Mouse (Mus musculus) liver, embryonic 14.5 days (tissue): Measurements from ENCODE around the gene Cltc. TPM values are rescaled to one million over a fixed set of nuclear protein-coding genes. Genes with fewer than 3 reads are reported as not detected.
"Not testable (repeated sequence)": the region's sequence is repeated elsewhere in the genome, so short reads cannot be mapped to it uniquely, and the experiment has no call there.

Experiments used
- ATAC-seq: fragments of 200-750 bp; cut with Nextera tagmentation; 2 replicates; pipeline ENCODE4 v1.8.0; 2017; ENCODE audit warnings: moderate number of reproducible peaks, mild to moderate bottlenecking, moderate library complexity; ENCODE audit not compliant: insufficient read depth
- DNase-seq, 3 experiments: peaks; one replicate each; pipeline ENCODE4 v3.0.0-alpha.2; 2012 to 2013; ENCODE audit warnings: low read depth in 3 of 3, low spot score in 3 of 3
- H3K27ac ChIP-seq: fragments of 300-500 bp; sonication (generic); 2 replicates; pipeline ENCODE4 v1.5.1; 2014; ENCODE audit warnings: moderate library complexity, mild to moderate bottlenecking, control low read depth, inconsistent platforms
- H3K27me3 ChIP-seq: fragments of 300-500 bp; sonication (generic); 2 replicates; pipeline ENCODE4 v1.6.1; 2014; ENCODE audit warnings: mild to moderate bottlenecking, low read length, moderate library complexity; ENCODE audit not compliant: control insufficient read depth, insufficient read depth
- H3K36me3 ChIP-seq: fragments of 300-500 bp; sonication (generic); replicated peaks from 2 replicates; pipeline ENCODE4 v1.6.1; 2014; ENCODE audit warnings: low read depth; ENCODE audit not compliant: control insufficient read depth, insufficient read depth
- H3K4me1 ChIP-seq, 2 experiments: fragments of 200-500 bp in 1 of 2; fragments of 300-500 bp in 1 of 2; sonication (generic) in 1 of 2; replicated peaks; 2 replicates each; pipeline ENCODE4 v1.6.1; 2012 to 2014; ENCODE audit warnings: antibody characterized with exemption in 1 of 2, inconsistent platforms in 1 of 2, low read length in 1 of 2; ENCODE audit not compliant: control insufficient read depth in 2 of 2, insufficient read depth in 2 of 2
- H3K4me2 ChIP-seq: fragments of 300-500 bp; sonication (generic); 2 replicates; pipeline ENCODE4 v1.6.1; 2014; ENCODE audit warnings: low read depth, mild to moderate bottlenecking, control low read depth, moderate library complexity
- H3K4me3 ChIP-seq, 2 experiments: fragments of 200-500 bp in 1 of 2; fragments of 300-500 bp in 1 of 2; sonication (generic) in 1 of 2; 2 replicates each; pipeline ENCODE4 v1.5.1; 2012 to 2014; ENCODE audit warnings: low read depth in 2 of 2, low read length in 2 of 2, mild to moderate bottlenecking in 2 of 2, control low read depth in 1 of 2, inconsistent platforms in 1 of 2, moderate library complexity in 1 of 2; ENCODE audit not compliant: insufficient read depth in 1 of 2
- H3K9ac ChIP-seq: fragments of 300-500 bp; sonication (generic); replicated peaks from 2 replicates; pipeline ENCODE4 v1.6.1; 2014; ENCODE audit warnings: mild to moderate bottlenecking, control low read depth, moderate library complexity
- H3K9me3 ChIP-seq: fragments of 300-500 bp; sonication (generic); 2 replicates; pipeline ENCODE4 v1.6.1; 2016; ENCODE audit warnings: low read length, mixed read lengths; ENCODE audit not compliant: control insufficient read depth
- CTCF ChIP-seq: IDR thresholded peaks from 2 replicates; pipeline ENCODE4 v1.5.1; 2016; ENCODE audit warnings: antibody characterized with exemption, low read depth, control low read depth
- EP300 ChIP-seq: IDR thresholded peaks from 2 replicates; pipeline ENCODE4 v1.6.1; 2016; ENCODE audit warnings: antibody characterized with exemption, low read depth
- WGBS: fragments of 180-500 bp; shearing (Covaris S2); extraction: QIAGEN DNeasy Blood & Tissue Kit; methylation state at CpG from one replicate; pipeline ENCODE4 v1.1.7; 2014; ENCODE audit not compliant: insufficient replicate concordance; 5-methylcytosine and 5-hydroxymethylcytosine counted together
- polyA plus RNA-seq, 2 experiments: library from polyadenylated mRNA; depleted of rRNA in 1 of 2; stranded (reverse) in 1 of 2; unstranded in 1 of 2; fragments of >200 nt; fragmentation: Nextera tagmentation in 1 of 2; extraction: Ambion mirVana in 1 of 2; gene quantifications; 2 replicates each; pipeline versions ENCODE4 v1.2.1 to v1.2.3; 2012 to 2014

The Cltc gene
- polyA plus RNA-seq, 2 experiments = 70.0 to 95.9 TPM

GRCm38 (mm10) chr11:86738956-86739355 lies 18.4 kb downstream of the Cltc start:
- ATAC-seq (no peak), DNase-seq (no peak)
- Histone ChIP-seq H3K4me2 (peak overlapping the region; percentile 30), H3K27me3 (no peaks in the 10 kb centered on the region), H3K36me3 (peaks cover 21% of the 10 kb centered on the region), H3K4me3 (no peak overlapping the region), H3K4me1 (peaks cover 50 to 61% of the 10 kb centered on the region in 2 experiments), H3K9me3 (no peaks in the 10 kb centered on the region), H3K27ac (peak overlapping the region; percentile 41; the same call in 1 of the 2 replicates), H3K9ac (no peak overlapping the region)
- TF ChIP-seq CTCF (no peak), EP300 (no peak)
- WGBS = 80% methylated on average over 1 of the region's 1 CpGs

- not testable (repeated sequence) for DNase-seq, ATAC-seq
- peak overlapping the region; percentile 41; the same call in 1 of the 2 replicates for H3K27ac ChIP-seq
Measured at GRCm38 (mm10) chr11:86738308-86738707, 19.1 kb downstream of the Cltc start.

DNA sequence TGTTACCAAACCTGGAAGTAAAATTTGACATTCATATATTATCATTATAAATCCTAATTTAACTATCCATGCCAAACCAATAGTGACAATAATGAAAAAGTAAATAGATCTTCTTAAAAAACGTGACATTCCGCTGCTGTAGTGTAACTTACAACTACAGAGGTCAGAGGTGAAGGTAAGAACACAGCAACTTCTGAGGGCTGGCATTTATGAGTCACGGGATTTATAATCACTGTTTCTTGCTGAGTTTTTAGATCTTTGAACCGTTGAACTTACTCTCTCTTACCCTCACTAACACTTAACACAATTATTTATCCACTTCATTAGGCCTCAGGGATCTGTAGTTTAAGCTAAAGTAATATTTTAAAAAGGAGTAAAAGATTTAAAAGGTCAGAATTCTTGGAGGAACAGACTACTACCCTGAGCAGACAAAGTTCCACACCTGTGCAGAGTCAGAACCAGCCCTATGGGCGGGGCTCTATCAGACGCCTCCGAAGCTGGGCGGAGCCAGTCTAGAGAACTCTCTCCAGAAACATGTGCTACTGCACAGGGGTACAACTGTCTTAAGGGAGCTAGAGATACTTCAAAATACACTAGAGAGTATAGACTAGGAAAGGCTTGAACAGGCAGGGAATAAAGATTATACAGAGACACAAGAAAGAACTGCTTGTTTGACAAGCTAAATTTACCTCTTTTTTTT lies 19.9 kb downstream of the Cltc start:
- TF ChIP-seq CTCF = no peak
- TF ChIP-seq EP300 = no peak
- no peak overlapping the region for H3K9ac ChIP-seq
- H3K36me3 ChIP-seq = peaks cover 34% of the 10 kb centered on the region
- DNase-seq = peak; percentile 62 to 70 (median 68)
- peak; percentile 78 for ATAC-seq
- H3K4me1 ChIP-seq = peaks cover 45 to 51% of the 10 kb centered on the region in 2 experiments
- WGBS = 42% methylated on average over 8 of the region's 8 CpGs
- no peaks in the 10 kb centered on the region for H3K27me3 ChIP-seq
- no peak overlapping the region for H3K4me3 ChIP-seq
- H3K9me3 ChIP-seq = no peaks in the 10 kb centered on the region
- H3K4me2 ChIP-seq = peak overlapping the region; percentile 39
- no peak overlapping the region; the same call in 1 of the 2 replicates for H3K27ac ChIP-seq

More at GRCm38 (mm10) chr11:86738308-86738707, 19.1 kb downstream of the Cltc start:
- H3K4me2 ChIP-seq = peak overlapping the region; percentile 39
- WGBS = 85% methylated on average over 1 of the region's 1 CpGs
- H3K9me3 ChIP-seq, H3K4me3 ChIP-seq, H3K9ac ChIP-seq, H3K27me3 ChIP-seq: not testable (repeated sequence)
- H3K4me1 ChIP-seq = peaks cover 45 to 54% of the 10 kb centered on the region in 2 experiments
- peak; percentile 43; the same call in 1 of the 2 replicates for TF ChIP-seq CTCF
- H3K36me3 ChIP-seq = peaks cover 26% of the 10 kb centered on the region

DNA sequence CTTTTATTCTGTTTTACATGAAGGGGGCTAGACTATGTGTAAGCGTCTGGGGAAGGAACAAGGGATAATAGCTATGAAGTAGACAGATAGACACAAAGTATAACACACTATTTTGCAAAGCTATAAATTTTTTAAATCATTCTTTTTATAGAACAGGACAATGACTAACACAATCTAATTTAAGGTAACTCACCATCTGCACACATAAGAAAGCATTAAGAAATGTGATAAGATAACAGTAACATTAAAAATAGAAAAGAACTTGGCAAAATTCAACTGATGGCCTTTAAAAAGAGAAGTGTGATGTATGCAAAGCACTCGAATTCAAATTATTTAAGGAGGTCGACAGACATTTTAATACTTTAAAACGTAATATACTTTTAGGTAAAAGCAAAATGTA lies 22.4 kb downstream of the Cltc start:
- TF ChIP-seq CTCF (no peak), EP300 (no peak)
- ATAC-seq = no peak
- H3K9ac ChIP-seq = no peak overlapping the region
- H3K9me3 ChIP-seq = no peaks in the 10 kb centered on the region
- 84% methylated on average over 4 of the region's 4 CpGs for WGBS
- no peaks in the 10 kb centered on the region for H3K27me3 ChIP-seq
- peaks cover 54% of the 10 kb centered on the region for H3K36me3 ChIP-seq
- no peak overlapping the region for H3K4me3 ChIP-seq
- H3K4me2 ChIP-seq = no peak overlapping the region
- no peak overlapping the region for H3K27ac ChIP-seq
- DNase-seq = no peak
- peaks cover 23 to 29% of the 10 kb centered on the region in 2 experiments for H3K4me1 ChIP-seq

DNA sequence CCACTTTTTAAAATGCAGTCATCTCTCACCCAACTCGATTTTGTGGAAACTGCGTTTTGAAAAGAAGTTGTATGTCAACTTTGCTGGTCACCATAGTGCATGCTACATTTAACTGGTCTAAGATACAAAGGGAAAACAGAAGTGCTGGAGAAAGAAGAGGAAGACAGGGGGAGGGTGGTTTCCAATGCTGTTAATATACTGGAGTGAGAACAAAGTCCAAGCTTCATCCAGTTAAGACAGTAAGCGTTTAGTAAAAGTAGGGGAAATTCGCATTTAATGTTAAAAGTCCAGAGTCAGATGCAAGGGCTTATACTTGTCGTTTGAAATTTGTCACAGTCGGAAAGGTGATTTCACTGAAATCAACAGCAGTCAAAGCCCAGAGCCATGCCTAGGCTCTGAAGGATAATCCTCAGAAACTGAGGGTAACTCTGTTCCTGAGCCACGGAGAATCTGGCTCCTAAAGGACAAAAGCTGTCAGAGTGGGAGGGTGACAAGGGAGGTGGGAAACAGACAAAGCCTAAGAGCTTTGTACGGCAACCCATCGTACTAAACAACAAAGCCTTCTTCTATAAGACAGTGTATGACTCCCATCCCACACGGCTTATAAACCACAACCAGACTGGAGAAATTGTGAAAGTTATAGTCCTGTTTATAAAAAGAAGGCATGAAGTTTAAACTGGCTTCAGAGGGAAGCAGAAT lies 23.0 kb downstream of the Cltc start:
- TF ChIP-seq CTCF = no peak
- no peak for TF ChIP-seq EP300
- no peak overlapping the region; the same call in 1 of the 2 replicates for H3K27ac ChIP-seq
- 82% methylated on average over 10 of the region's 10 CpGs for WGBS
- H3K36me3 ChIP-seq = peaks cover 58% of the 10 kb centered on the region
- no peak for DNase-seq
- H3K9ac ChIP-seq = no peak overlapping the region
- H3K4me3 ChIP-seq = no peak overlapping the region
- peaks cover 18 to 23% of the 10 kb centered on the region in 2 experiments for H3K4me1 ChIP-seq
- H3K9me3 ChIP-seq = no peaks in the 10 kb centered on the region
- ATAC-seq = no peak
- no peak overlapping the region for H3K4me2 ChIP-seq
- H3K27me3 ChIP-seq = no peaks in the 10 kb centered on the region
